Mouse (Mus musculus): ENCODE data around the gene Glb1l3. TPM values are rescaled to one million over a fixed set of nuclear protein-coding genes. Genes with fewer than 3 reads are reported as not detected.

The Glb1l3 gene
- polyA plus RNA-seq, 1 experiment from 2014 or later = not detected

DNA sequence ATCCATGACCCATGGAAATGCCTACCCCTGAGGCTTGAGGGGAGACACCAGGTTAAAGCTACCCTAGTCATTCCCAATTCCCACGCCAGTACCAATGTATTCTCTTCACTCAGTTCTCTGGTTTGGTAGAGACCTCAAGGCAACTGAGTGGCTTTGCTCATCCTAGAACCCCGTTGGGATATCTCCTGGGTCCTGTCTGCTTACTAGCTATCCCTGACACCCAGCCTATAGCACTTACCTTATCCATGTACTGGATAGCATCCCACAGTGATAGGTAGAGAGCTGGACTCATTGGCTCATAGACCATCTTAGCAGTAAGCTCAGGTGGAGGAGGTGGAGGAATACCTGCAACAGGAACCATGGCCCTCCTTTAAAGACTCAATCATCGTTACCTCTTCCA lies 92.5 kb downstream of the Glb1l3 start:
- H3K4me1 ChIP-seq (ENCODE audit: control insufficient read depth in 2 of 2, insufficient read depth in 2 of 2, low read length in 2 of 2) = no peaks in the 10 kb centered on the region
- no peak for ATAC-seq (ENCODE audit: insufficient number of reproducible peaks, insufficient read depth, low FRiP score, low read depth)
- H3K27ac ChIP-seq (replicated peaks in 1 of 2; ENCODE audit: control insufficient read depth in 1 of 2, insufficient read depth in 1 of 2, low read depth in 2 of 2, low read length in 2 of 2) = no peak overlapping the region
- H3K9ac ChIP-seq (ENCODE audit: low read length) = no peak overlapping the region
- no peaks in the 10 kb centered on the region for H3K36me3 ChIP-seq (ENCODE audit: control insufficient read depth, insufficient read depth, low read length)
- no peaks in the 10 kb centered on the region for H3K9me3 ChIP-seq (ENCODE audit: control insufficient read depth, low read length)
- no peak overlapping the region for H3K4me3 ChIP-seq (ENCODE audit: control insufficient read depth in 1 of 2, insufficient read depth in 1 of 2, low read depth in 1 of 2, low read length in 2 of 2)
- no peak overlapping the region for H3K4me2 ChIP-seq (ENCODE audit: low read length)
- no peaks in the 10 kb centered on the region for H3K27me3 ChIP-seq (ENCODE audit: control insufficient read depth, insufficient read depth, low read length)
- 66% methylated on average over 3 of the region's 3 CpGs for WGBS

Other genes with a start within 250 kb of the Glb1l3 start
- not detected in 2 replicates for gene B3gat1, start 127.2 kb downstream of the Glb1l3 start, polyA plus RNA-seq (2014; fragmentation: Nextera tagmentation; extraction: Ambion mirVana)
- gene Glb1l2, start 54.4 kb downstream of the Glb1l3 start, polyA plus RNA-seq (2014; fragmentation: Nextera tagmentation; extraction: Ambion mirVana) = 1.5 and 1.6 TPM in 2 replicates
- gene Gm1110, start 62.2 kb upstream of the Glb1l3 start, polyA plus RNA-seq (2014; fragmentation: Nextera tagmentation; extraction: Ambion mirVana) = not detected in 2 replicates
- 36.4 and 38.2 TPM in 2 replicates for gene Acad8, start 138.7 kb upstream of the Glb1l3 start, polyA plus RNA-seq (2014; fragmentation: Nextera tagmentation; extraction: Ambion mirVana)
- 97.9 and 103 TPM in 2 replicates for gene Thyn1, start 138.8 kb upstream of the Glb1l3 start, polyA plus RNA-seq (2014; fragmentation: Nextera tagmentation; extraction: Ambion mirVana)
- 22.3 and 25.3 TPM in 2 replicates for gene Vps26b, start 169.2 kb upstream of the Glb1l3 start, polyA plus RNA-seq (2014; fragmentation: Nextera tagmentation; extraction: Ambion mirVana)
- gene Ncapd3, start 169.3 kb upstream of the Glb1l3 start, polyA plus RNA-seq (2014; fragmentation: Nextera tagmentation; extraction: Ambion mirVana) = 22.2 and 25.1 TPM in 2 replicates

All from heart, embryonic 14.5 days (tissue).